In the genomic region with DNA sequence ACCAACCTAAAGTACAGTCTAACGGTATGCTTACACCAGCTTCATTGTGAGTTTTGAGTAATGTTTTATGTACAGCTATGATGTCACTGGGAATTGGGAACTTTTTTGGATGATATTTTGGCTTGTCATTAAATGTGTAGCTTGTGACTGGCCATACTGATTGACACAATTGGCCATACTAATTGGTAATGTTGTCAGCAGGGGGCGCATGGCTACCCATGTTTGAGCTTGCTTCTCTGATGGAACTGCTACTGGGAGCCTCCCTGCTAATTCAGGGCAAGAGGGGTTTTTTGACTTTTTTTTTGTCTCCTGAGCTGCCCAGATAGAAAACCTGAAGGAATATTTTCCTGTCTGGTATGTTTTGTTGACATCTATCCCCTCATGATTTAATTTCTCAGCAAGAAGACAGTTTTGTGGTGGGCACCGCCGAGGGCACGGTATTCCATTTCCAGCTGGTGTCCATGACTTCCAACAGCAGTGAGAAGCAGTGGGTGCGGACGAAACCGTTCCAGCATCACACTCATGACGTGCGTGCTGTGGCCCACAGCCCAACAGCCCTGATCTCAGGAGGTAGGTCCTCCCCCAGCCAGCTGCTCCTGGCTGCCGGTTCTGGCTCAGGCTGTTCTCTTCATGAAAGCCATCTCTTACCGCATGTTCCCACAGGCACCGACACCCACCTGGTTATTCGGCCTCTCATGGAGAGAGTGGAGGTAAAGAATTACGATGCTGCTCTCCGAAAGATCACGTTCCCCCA, we compare ENCODE assay signal across 9 mouse cellular contexts. TPM values are rescaled to one million over a fixed set of nuclear protein-coding genes. Genes with fewer than 3 reads are reported as not detected.
A peak's percentile ranks its signal among the peaks of the same experiment; 100 is the strongest.
DNase-seq lines count a peak whose midpoint lies in the region; ATAC-seq and TF ChIP-seq lines count a peak whose summit lies in the region.
"Had no signal": no experiment of that assay in that cellular context is flagged by ENCODE, and none has a peak within 500 bp of the region (broad histone marks: within the 10 kb centered on the region; RNA-seq: fewer than 3 reads in every experiment).

No protein-coding gene starts in this region.

- H3K4me3 ChIP-seq in kidney, postnatal 0 days (replicated peaks; ENCODE audit: low read depth, low read length) = no peak overlapping the region
- no peak overlapping the region for H3K4me3 ChIP-seq in kidney, embryonic 16.5 days (ENCODE audit: low read length)
- H3K4me3 ChIP-seq in neural tube, embryonic 11.5 days (ENCODE audit: low read depth, low read length) = no peak overlapping the region
- H3K4me3 ChIP-seq: liver, embryonic 13.5 days had no signal

- WGBS in kidney, postnatal 0 days = 90% methylated on average over 17 of the region's 17 CpGs
- 93% methylated on average over 17 of the region's 17 CpGs for WGBS in kidney, embryonic 16.5 days
- WGBS in neural tube, embryonic 11.5 days = 94% methylated on average over 17 of the region's 17 CpGs

- H3K4me1 ChIP-seq in kidney, postnatal 0 days (replicated peaks; ENCODE audit: insufficient read depth, low read length) = no peaks in the 10 kb centered on the region
- no peaks in the 10 kb centered on the region for H3K4me1 ChIP-seq in kidney, embryonic 16.5 days (ENCODE audit: insufficient read depth, low read length)
- H3K4me1 ChIP-seq in neural tube, embryonic 11.5 days (ENCODE audit: control insufficient read depth, insufficient read depth, low read length) = no peaks in the 10 kb centered on the region
- H3K4me1 ChIP-seq: liver, embryonic 13.5 days had no signal

- no peaks in the 10 kb centered on the region for H3K9me3 ChIP-seq in kidney, postnatal 0 days (replicated peaks; ENCODE audit: low read length)
- no peaks in the 10 kb centered on the region for H3K9me3 ChIP-seq in kidney, embryonic 16.5 days (ENCODE audit: low read length)
- H3K9me3 ChIP-seq in neural tube, embryonic 11.5 days (ENCODE audit: control insufficient read depth, low read length) = no peaks in the 10 kb centered on the region
- H3K9me3 ChIP-seq: liver, embryonic 13.5 days had no signal

- no peaks in the 10 kb centered on the region for H3K27me3 ChIP-seq in kidney, postnatal 0 days (ENCODE audit: insufficient read depth, low read length)
- H3K27me3 ChIP-seq in kidney, embryonic 16.5 days (ENCODE audit: insufficient read depth, low read length) = no peaks in the 10 kb centered on the region
- no peaks in the 10 kb centered on the region for H3K27me3 ChIP-seq in neural tube, embryonic 11.5 days (ENCODE audit: control insufficient read depth, insufficient read depth, low read length)
- H3K27me3 ChIP-seq: liver, embryonic 13.5 days had no signal

- H3K4me2 ChIP-seq in kidney, postnatal 0 days (ENCODE audit: low read length) = no peak overlapping the region
- H3K4me2 ChIP-seq in kidney, embryonic 16.5 days (replicated peaks; ENCODE audit: low read depth, low read length) = no peak overlapping the region
- no peak overlapping the region for H3K4me2 ChIP-seq in neural tube, embryonic 11.5 days (ENCODE audit: low read depth)
- H3K4me2 ChIP-seq: liver, embryonic 13.5 days had no signal

- no peak for ATAC-seq in kidney, postnatal 0 days (replicated peaks; ENCODE audit: low FRiP score, low read depth)
- ATAC-seq in kidney, embryonic 16.5 days (ENCODE audit: low FRiP score, low TSS enrichment) = no peak
- peak; percentile 55; the same call in 1 of the 2 replicates for ATAC-seq in granulocyte monocyte progenitor cell, adult 5-6 weeks (replicated peaks; ENCODE audit: poor library complexity, severe bottlenecking)
- no peak for ATAC-seq in neural tube, embryonic 11.5 days (ENCODE audit: insufficient read depth, low FRiP score, low TSS enrichment)
- ATAC-seq in inflammation-experienced regulatory T-cells, adult 6 months = no peak

- peaks cover 50% of the 10 kb centered on the region for H3K36me3 ChIP-seq in kidney, postnatal 0 days (ENCODE audit: insufficient read depth, low read length)
- peaks cover 66% of the 10 kb centered on the region for H3K36me3 ChIP-seq in kidney, embryonic 16.5 days (ENCODE audit: insufficient read depth, low read length)
- H3K36me3 ChIP-seq in neural tube, embryonic 11.5 days (ENCODE audit: control insufficient read depth, insufficient read depth, low read length) = peaks cover 19% of the 10 kb centered on the region

- peak; percentile 71 for TF ChIP-seq CTCF in kidney, postnatal 0 days (IDR thresholded peaks at IDR 0.05; ENCODE audit: low read depth)

- no peak overlapping the region for H3K9ac ChIP-seq in kidney, postnatal 0 days (ENCODE audit: low read depth, low read length)
- H3K9ac ChIP-seq in kidney, embryonic 16.5 days (replicated peaks; ENCODE audit: low read length) = no peak overlapping the region
- H3K9ac ChIP-seq in neural tube, embryonic 11.5 days (ENCODE audit: low read length) = no peak overlapping the region
- H3K9ac ChIP-seq: liver, embryonic 13.5 days had no signal

- peak; percentile 74 for DNase-seq in kidney, postnatal 0 days (ENCODE audit: low spot score)
- peak; percentile 91 for DNase-seq in NIH3T3 (ENCODE audit: low read depth)
- DNase-seq in cerebellum, postnatal 25 days = peak; percentile 35 to 70
- DNase-seq in layer of hippocampus, postnatal 36 days = peak; percentile 73 to 81
- peak; percentile 45 for DNase-seq in neural tube, embryonic 11.5 days (ENCODE audit: low spot score)
- DNase-seq: liver, embryonic 13.5 days had no signal

- no peak overlapping the region for H3K27ac ChIP-seq in kidney, postnatal 0 days
- H3K27ac ChIP-seq in kidney, embryonic 16.5 days (ENCODE audit: low read length) = no peak overlapping the region
- no peak overlapping the region for H3K27ac ChIP-seq in neural tube, embryonic 11.5 days (ENCODE audit: low read depth, low read length)
- H3K27ac ChIP-seq: liver, embryonic 13.5 days had no signal

RNA-seq across cellular contexts. Expression of a gene that starts 12.5 kb away (rescaled TPM):
- polyA plus RNA-seq in kidney, postnatal 0 days (2015; fragmentation: Nextera tagmentation; extraction: Ambion mirVana) = 59.2 and 62.1 TPM in 2 replicates
- polyA plus RNA-seq in kidney, embryonic 16.5 days (2015; fragmentation: Nextera tagmentation; extraction: Ambion mirVana) = 84.3 and 91.4 TPM in 2 replicates
- total RNA-seq in granulocyte monocyte progenitor cell, adult 5-6 weeks (2014; fragmentation: Nextera tagmentation) = 55.7 and 56.0 TPM in 2 replicates
- 50.3 and 57.8 TPM in 2 replicates for total RNA-seq in granulocyte monocyte progenitor cell, adult 5-6 weeks (2017)
- total RNA-seq in layer of hippocampus, postnatal 36 days (2021) = 10 to 100 TPM; 41.0 to 43.5 TPM
- polyA plus RNA-seq in neural tube, embryonic 11.5 days (2014; fragmentation: Nextera tagmentation; extraction: Ambion mirVana) = 71.7 and 80.0 TPM in 2 replicates
- 10 to 100 TPM; 42.0 to 52.6 (median 48.3) TPM for polyA plus RNA-seq in inflammation-experienced regulatory T-cells, adult 6 months (2017; shearing (Covaris generic))

RNA-seq across cellular contexts. Expression of a gene that starts 29.6 kb away (rescaled TPM):
- 10.1 and 10.5 TPM in 2 replicates for polyA plus RNA-seq in kidney, postnatal 0 days (2015; fragmentation: Nextera tagmentation; extraction: Ambion mirVana)
- polyA plus RNA-seq in kidney, embryonic 16.5 days (2015; fragmentation: Nextera tagmentation; extraction: Ambion mirVana) = 12.2 and 15.9 TPM in 2 replicates
- 5.4 and 7.1 TPM in 2 replicates for total RNA-seq in granulocyte monocyte progenitor cell, adult 5-6 weeks (2014; fragmentation: Nextera tagmentation)
- 5.9 and 6.2 TPM in 2 replicates for total RNA-seq in granulocyte monocyte progenitor cell, adult 5-6 weeks (2017)
- 10 to 100 TPM; 22.4 to 27.9 TPM for total RNA-seq in layer of hippocampus, postnatal 36 days (2021)
- 6.3 and 7.7 TPM in 2 replicates for polyA plus RNA-seq in neural tube, embryonic 11.5 days (2014; fragmentation: Nextera tagmentation; extraction: Ambion mirVana)
- 1 to 10 TPM; 3.3 to 6.0 (median 4.8) TPM for polyA plus RNA-seq in inflammation-experienced regulatory T-cells, adult 6 months (2017; shearing (Covaris generic))

RNA-seq across cellular contexts. Expression of a gene that starts 35.9 kb away (rescaled TPM):
- polyA plus RNA-seq in kidney, postnatal 0 days (2015; fragmentation: Nextera tagmentation; extraction: Ambion mirVana) = 0.41 and 0.54 TPM in 2 replicates
- polyA plus RNA-seq in kidney, embryonic 16.5 days (2015; fragmentation: Nextera tagmentation; extraction: Ambion mirVana) = 1.5 and 1.6 TPM in 2 replicates
- total RNA-seq in granulocyte monocyte progenitor cell, adult 5-6 weeks (2014; fragmentation: Nextera tagmentation) = not detected in 2 replicates
- total RNA-seq in granulocyte monocyte progenitor cell, adult 5-6 weeks (2017) = 0.17 and 0.77 TPM in 2 replicates
- total RNA-seq in layer of hippocampus, postnatal 36 days (2021) = 1 to 10 TPM; 1.5 to 1.9 TPM
- 0.09 and 0.28 TPM in 2 replicates for polyA plus RNA-seq in neural tube, embryonic 11.5 days (2014; fragmentation: Nextera tagmentation; extraction: Ambion mirVana)
- under 1 TPM; 0.18 to 0.50 (median 0.30) TPM for polyA plus RNA-seq in inflammation-experienced regulatory T-cells, adult 6 months (2017; shearing (Covaris generic))
